Mouse (Mus musculus): ENCODE measurements around the gene Zbtb4. TPM values are rescaled to one million over a fixed set of nuclear protein-coding genes. Genes with fewer than 3 reads are reported as not detected.

The Zbtb4 gene
- polyA plus RNA-seq, 1 experiment from 2014 or later: 0.70 TPM

DNA sequence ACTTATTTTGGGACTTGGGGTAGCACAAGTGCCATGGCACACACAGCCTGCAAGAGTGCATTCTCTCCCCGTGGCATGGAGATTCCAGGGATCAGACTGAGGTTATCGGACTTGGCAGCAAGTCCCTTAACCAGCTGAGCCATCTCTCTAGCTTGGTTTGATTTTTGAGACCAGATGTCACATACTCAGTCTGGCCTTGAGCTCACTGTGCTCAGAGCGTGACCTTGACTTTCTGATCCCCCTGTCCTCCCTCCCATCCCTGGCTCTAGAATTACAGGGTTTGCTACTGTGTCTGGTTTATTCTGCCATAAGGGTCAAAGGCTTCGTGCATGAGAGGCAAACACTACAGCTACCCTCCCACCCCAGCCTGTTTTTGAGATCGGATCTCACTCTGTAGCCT is 23.7 kb downstream of the Zbtb4 start:
- Histone ChIP-seq H3K4me3 (no peak overlapping the region), H3K9me3 (replicated peaks) (no peaks in the 10 kb centered on the region), H3K4me2 (no peak overlapping the region), H3K9ac (no peak overlapping the region), H3K36me3 (no peaks in the 10 kb centered on the region), H3K4me1 (peaks cover 10% of the 10 kb centered on the region), H3K27me3 (replicated peaks) (peaks cover 23% of the 10 kb centered on the region), H3K27ac (no peak overlapping the region)
- 55% methylated on average over 5 of the region's 5 CpGs for WGBS (ENCODE audit: insufficient replicate concordance)
- ATAC-seq: no peak

DNA sequence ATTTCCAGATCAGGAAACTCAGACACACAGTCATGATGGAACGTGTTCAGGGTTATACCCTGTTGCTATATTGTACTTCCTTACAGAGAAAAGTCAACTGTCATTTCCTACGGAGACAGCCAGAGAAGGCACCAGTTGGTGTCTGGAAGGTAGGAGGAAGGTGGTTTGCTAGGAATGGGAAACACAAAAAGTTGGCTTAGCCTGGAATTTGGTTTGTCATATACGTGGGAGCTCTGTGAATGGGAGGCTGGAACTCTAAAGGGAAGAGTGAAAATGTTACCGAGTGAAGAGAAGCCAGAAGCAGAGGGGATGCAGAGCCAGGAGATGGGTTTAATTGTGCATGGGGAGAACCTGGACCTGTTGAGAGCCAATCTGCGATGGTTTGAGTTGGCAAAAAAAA is 25.7 kb downstream of the Zbtb4 start:
- Histone ChIP-seq H3K27me3 (replicated peaks) (peaks cover 31% of the 10 kb centered on the region), H3K4me2 (no peak overlapping the region)

DNA sequence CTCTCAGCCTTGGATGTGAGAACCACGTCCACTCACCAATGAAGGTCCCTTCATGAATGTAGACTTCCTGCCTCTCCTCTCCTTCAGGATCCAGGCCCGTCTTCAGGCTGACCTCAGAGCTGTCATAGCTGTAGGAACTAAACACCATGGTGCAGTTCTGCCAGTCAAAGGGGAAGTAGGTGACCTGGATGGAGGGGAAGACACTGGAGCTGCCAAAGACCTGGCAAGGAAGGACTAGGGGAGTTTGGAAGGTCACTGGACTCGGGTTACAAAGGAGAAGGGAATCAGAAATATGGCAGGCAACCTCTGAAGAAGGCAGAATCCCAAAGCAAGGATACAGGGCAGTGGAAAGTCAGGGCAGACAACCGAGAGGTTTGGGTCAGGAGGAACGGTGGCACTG is 27.7 kb downstream of the Zbtb4 start:
- H3K9me3 ChIP-seq (replicated peaks): no peaks in the 10 kb centered on the region
- H3K4me2 ChIP-seq: no peak overlapping the region
- H3K27me3 ChIP-seq (replicated peaks): peaks cover 51% of the 10 kb centered on the region
- H3K4me1 ChIP-seq: peaks cover 14% of the 10 kb centered on the region
- H3K4me3 ChIP-seq: no peak overlapping the region
- H3K36me3 ChIP-seq: no peaks in the 10 kb centered on the region
- H3K27ac ChIP-seq: no peak overlapping the region
- WGBS (ENCODE audit: insufficient replicate concordance): 40% methylated on average over 5 of the region's 5 CpGs
- ATAC-seq: no peak
- no peak overlapping the region for H3K9ac ChIP-seq

More for the DNA sequence above, 25.7 kb downstream of the Zbtb4 start:
- H3K9me3 ChIP-seq (replicated peaks): no peaks in the 10 kb centered on the region
- no peak overlapping the region for H3K9ac ChIP-seq
- WGBS (ENCODE audit: insufficient replicate concordance): 51% methylated on average over 5 of the region's 5 CpGs
- no peak overlapping the region for H3K4me3 ChIP-seq
- peaks cover 14% of the 10 kb centered on the region for H3K4me1 ChIP-seq
- ATAC-seq: no peak
- H3K36me3 ChIP-seq: no peaks in the 10 kb centered on the region
- no peak overlapping the region for H3K27ac ChIP-seq

DNA sequence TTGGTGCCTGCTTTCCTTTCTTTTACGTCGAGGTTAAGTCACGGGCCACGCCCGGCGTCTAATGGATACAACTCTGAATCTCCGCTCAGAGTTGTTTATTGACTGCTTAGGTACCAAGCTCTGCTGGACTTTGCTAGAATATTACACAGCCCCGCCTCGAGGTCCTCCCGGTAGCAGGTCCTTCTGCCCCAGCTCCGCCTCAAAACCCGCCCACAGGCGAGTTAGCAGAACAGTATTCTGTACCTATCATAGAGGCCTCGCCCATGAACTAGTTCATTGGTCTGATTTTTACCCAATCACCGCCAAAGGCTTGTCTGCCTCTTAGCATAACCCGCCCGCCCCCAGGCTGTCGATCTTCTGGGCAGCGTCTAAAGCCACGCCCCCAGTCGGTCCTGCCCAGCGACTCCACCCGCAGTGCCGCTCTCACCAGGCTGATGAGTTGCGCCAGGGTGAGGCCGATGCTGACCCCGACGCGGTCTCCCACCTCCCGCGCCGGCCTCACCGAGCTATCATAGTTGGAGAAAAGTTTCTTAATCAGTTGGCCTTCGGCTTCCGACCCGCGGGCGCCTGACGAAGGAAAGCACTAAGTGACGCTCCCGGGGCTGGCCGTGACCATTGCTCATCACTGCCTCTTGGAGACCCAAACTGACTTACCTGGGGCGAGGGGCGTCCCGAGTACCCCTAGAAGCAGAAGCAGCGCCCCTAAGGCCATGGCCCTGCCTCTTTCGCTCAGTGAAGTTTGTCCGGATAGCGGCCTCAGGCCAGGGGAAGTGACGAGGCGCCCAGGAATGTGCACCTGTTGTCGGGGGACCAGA is 29.7 kb downstream of the Zbtb4 start, which contains the start of gene Chrnb1:
Gene Chrnb1 (minus strand): TSS at position 776 of the 815 bp plus-strand sequence.
- Histone ChIP-seq H3K4me2 (peak within 1 kb of the TSS; percentile 88), H3K9ac (peak within 1 kb of the TSS; percentile 64), H3K4me1 (peaks cover 20% of the 10 kb centered on the region), H3K27me3 (replicated peaks) (peaks cover 70% of the 10 kb centered on the region), H3K27ac (no peak within 1 kb of the TSS), H3K9me3 (replicated peaks) (no peaks in the 10 kb centered on the region), H3K36me3 (no peaks in the 10 kb centered on the region), H3K4me3 (peak within 1 kb of the TSS; percentile 54)
- peak; percentile 99 for ATAC-seq
- 2% methylated on average over 52 of the region's 52 CpGs for WGBS (ENCODE audit: insufficient replicate concordance)

DNA sequence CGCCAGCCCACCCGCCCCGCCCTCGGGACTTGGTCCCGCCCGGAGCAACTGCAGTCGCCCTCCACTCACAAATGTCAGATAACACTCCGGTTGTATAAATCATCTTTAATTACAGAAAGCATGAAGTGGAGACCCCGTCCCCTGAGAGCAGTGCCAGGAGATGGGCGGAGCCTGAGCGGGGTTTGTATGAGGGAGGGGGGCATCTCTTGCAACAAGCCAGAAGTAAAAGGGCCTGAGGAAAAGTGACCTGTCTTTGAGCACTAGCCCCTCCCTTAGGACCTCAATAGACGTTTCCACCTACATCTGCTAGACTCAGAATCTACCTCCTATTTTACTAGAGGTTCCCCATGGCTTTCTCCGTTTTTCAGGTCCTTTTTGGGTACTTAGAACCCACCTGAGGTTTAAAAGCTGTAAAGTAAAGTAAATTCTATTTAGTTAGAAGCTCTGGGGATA is 30.3 kb downstream of the Zbtb4 start:
- peaks cover 77% of the 10 kb centered on the region for H3K27me3 ChIP-seq (replicated peaks)
- H3K27ac ChIP-seq: no peak overlapping the region
- no peaks in the 10 kb centered on the region for H3K9me3 ChIP-seq (replicated peaks)
- peak overlapping the region; percentile 54 for H3K4me3 ChIP-seq
- H3K36me3 ChIP-seq: no peaks in the 10 kb centered on the region
- peak overlapping the region; percentile 64 for H3K9ac ChIP-seq
- 4% methylated on average over 13 of the region's 13 CpGs for whole genome bisulfite sequencing (ENCODE audit: insufficient replicate concordance)
- peak overlapping the region; percentile 88 for H3K4me2 ChIP-seq
- no peak for ATAC-seq
- H3K4me1 ChIP-seq: peaks cover 27% of the 10 kb centered on the region

DNA sequence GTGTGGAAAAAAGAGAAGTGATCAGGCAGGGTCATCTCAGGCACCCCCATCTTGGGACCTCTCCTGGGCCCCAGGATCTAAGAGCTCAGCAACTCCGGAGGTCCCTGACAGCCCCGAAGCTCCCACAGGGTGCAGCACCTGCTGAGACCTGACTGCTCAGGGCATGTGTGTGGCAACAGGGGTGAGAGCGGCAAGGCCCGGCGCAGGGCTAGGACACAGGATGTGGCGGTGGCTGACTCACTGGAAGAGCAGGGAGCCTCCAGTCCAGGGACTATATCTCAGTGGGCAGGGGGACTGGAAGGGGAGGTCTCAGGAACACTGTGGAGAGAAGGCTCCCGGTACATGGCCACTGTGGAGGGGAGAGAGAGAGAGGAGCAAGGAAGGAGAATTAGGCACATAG is 32.2 kb downstream of the Zbtb4 start:
- no peak overlapping the region for H3K27ac ChIP-seq
- H3K4me2 ChIP-seq: no peak overlapping the region
- no peaks in the 10 kb centered on the region for H3K36me3 ChIP-seq
- H3K9me3 ChIP-seq (replicated peaks): no peaks in the 10 kb centered on the region
- no peak overlapping the region for H3K9ac ChIP-seq
- WGBS (ENCODE audit: insufficient replicate concordance): 62% methylated on average over 7 of the region's 7 CpGs
- no peak overlapping the region for H3K4me3 ChIP-seq
- no peak for ATAC-seq
- H3K4me1 ChIP-seq: peaks cover 45% of the 10 kb centered on the region
- peaks cover 86% of the 10 kb centered on the region for H3K27me3 ChIP-seq (replicated peaks)

DNA sequence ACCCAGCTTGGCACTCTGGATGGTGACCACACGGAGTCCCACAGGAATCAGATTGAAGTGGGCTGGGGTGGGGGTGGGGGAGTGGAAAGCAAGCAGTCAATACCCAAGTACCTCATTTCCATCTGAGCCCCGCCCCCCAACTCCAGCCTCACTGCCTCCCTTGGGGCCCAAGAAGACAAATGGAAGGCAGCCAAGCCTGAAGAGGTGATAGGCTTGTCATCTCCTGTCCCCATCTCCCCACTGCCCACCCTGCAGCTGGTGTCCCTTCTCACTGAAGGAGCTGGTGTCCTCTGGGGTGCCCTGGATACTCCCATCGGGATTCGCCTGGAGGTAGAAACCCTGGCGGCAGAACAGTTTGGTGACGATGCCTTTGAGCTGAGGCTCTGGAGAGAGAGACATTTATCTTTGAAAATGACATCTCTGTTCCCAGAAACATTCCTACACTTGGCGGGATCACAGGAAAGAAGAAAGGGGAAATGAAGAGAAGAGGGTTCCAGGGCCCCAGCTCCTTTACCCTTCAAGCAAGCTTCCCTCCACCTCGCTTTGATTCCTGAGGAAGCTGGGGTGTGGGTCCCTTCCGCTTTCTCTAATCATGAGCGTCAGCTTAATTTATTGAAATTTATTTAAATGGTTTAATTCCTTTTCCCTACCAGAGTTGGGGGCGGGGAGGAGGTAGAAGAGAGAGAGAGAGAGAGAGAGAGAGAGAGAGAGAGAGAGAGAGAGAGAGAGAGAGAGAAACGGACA is 33.9 kb downstream of the Zbtb4 start:
- H3K9ac ChIP-seq: no peak overlapping the region
- 35% methylated on average over 12 of the region's 12 CpGs for WGBS (ENCODE audit: insufficient replicate concordance)
- no peak overlapping the region for H3K4me3 ChIP-seq
- H3K27ac ChIP-seq: no peak overlapping the region
- no peaks in the 10 kb centered on the region for H3K36me3 ChIP-seq
- no peak for ATAC-seq
- H3K9me3 ChIP-seq (replicated peaks): no peaks in the 10 kb centered on the region
- peaks cover 61% of the 10 kb centered on the region for H3K4me1 ChIP-seq
- peak overlapping the region; percentile 64 for H3K4me2 ChIP-seq
- H3K27me3 ChIP-seq (replicated peaks): peaks cover 89% of the 10 kb centered on the region

DNA sequence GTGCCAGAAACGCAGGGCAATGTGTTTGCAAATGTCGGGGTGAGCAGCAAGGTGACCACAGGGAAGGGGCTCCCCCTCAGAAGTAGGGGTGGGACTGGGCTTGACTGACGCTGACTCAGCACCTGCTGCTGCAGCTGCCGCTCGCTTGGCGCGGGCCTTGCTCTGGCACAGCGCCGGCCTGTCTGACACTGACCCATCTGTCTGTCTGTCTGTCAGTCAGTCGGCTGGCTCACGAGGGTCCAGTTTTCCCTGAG is 34.4 kb downstream of the Zbtb4 start:
- ATAC-seq: no peak
- no peak overlapping the region for H3K27ac ChIP-seq
- peaks cover 94% of the 10 kb centered on the region for H3K27me3 ChIP-seq (replicated peaks)
- peaks cover 62% of the 10 kb centered on the region for H3K4me1 ChIP-seq
- no peak overlapping the region for H3K9ac ChIP-seq
- WGBS (ENCODE audit: insufficient replicate concordance): 5% methylated on average over 11 of the region's 11 CpGs
- no peaks in the 10 kb centered on the region for H3K36me3 ChIP-seq
- H3K4me2 ChIP-seq: peak overlapping the region; percentile 64
- no peaks in the 10 kb centered on the region for H3K9me3 ChIP-seq (replicated peaks)
- peak overlapping the region; percentile 44 for H3K4me3 ChIP-seq

DNA sequence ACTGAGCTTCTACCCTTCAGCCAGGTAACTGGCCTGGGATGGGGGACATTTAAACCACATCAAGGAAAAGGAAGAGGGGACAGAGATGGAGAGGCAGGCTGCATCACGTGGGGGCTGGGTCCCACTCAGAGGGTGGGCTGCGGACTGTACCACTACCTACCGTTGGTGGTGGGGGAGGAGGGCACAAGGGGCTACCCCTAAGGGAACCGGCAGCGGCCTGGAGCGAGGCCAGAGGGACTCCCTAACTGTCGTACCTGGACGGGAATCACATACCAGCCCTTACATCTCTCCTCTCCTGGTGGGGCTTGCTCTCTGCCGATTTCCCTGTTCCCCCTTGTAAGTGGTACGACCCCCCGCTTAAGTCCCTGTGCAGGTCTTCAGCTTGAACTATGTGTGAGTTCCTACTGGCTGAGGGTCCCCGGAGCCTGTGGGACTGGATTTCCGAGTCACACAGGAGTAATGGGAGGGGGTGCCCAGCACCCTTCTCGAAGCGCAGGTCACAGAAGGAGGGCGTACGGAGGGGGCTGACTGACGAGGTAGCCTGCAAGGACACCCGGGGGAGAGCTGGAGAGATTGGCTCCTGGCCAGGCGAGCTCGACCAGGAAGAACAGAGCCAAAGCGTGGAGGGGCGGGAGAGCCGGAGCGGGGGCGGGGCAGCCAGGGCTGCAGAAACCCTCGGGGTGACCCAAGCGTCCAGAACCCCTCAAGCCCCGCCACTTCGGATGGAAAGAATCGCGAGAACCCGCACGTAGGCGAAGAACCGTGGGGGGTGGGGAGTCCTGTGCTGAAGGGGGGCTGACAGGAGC is 34.9 kb downstream of the Zbtb4 start:
- Histone ChIP-seq H3K4me2 (peak overlapping the region; percentile 64), H3K9me3 (replicated peaks) (no peaks in the 10 kb centered on the region), H3K4me3 (peak overlapping the region; percentile 44), H3K27me3 (replicated peaks) (peaks cover 99% of the 10 kb centered on the region), H3K9ac (peak overlapping the region; percentile 35; the same call in 1 of the 2 replicates), H3K36me3 (no peaks in the 10 kb centered on the region), H3K4me1 (peaks cover 60% of the 10 kb centered on the region), H3K27ac (no peak overlapping the region)
- under 1% methylated on average over 36 of the region's 36 CpGs for WGBS (ENCODE audit: insufficient replicate concordance)
- no peak for ATAC-seq

DNA sequence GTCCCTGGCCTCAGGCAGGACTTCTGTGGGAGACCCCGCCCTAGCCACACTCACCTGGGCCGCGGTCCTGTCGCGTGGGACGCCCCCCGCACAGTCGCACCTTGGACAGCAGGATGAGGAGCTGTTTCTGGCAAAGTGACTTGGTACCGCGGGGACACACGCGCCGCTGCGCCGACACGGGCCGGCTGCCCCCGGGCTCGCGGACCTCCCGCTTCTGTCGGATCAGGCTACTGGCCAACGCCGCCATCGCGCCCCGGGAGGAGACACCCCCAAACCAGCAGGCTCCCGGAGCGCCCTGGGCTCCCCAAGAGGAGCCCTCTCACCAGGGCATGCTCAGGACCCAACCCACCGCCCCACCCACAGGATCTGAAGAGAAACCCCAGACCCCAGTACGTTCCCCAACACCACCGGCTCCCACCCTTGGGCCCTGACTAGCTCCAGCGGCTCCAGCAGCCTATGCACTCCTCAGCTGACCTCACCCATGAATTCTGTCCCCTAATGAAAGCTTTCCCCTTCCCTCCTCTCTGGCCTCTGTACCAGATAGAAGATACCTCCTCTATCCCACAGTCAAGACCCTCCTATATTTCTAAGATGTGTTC is 35.8 kb downstream of the Zbtb4 start, which contains the start of gene Fgf11:
Gene Fgf11 (minus strand): TSS at position 479 of the 599 bp plus-strand sequence.
- H3K9ac ChIP-seq: peak within 1 kb of the TSS; percentile 57
- no peak within 1 kb of the TSS for H3K27ac ChIP-seq
- WGBS (ENCODE audit: insufficient replicate concordance): 4% methylated on average over 33 of the region's 33 CpGs
- H3K4me3 ChIP-seq: peak within 1 kb of the TSS; percentile 57
- H3K36me3 ChIP-seq: no peaks in the 10 kb centered on the region
- H3K27me3 ChIP-seq (replicated peaks): peaks cover 100% of the 10 kb centered on the region
- 0 out of 2 replicates have a peak, but pooled peaks cover 3% of the 10 kb centered on the region for H3K9me3 ChIP-seq (replicated peaks)
- H3K4me2 ChIP-seq: peak within 1 kb of the TSS; percentile 70
- peaks cover 53% of the 10 kb centered on the region for H3K4me1 ChIP-seq
- no peak for ATAC-seq

DNA sequence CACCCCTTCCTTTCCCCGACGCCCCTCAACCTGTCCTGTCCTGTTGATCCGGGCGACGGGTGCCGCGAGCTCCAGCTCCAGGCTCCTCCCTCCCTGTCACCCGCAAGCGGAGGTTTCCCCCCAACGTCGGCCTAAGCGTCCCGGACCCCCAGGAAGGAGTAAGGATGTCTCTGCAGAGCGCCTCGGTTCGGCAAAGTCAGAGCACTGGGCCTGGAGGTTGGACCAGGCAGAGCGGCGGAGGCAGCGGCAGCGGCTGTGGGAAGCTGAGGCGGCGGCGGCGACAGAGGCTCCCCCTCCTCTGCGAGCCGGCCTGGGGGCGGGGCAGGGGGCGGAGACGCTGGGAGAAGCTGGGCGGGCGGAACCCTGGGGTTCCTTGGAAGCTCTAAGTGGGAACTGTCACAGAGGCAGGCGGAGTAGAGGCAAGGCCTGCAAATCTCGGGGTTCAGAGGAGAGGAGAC is 37.0 kb downstream of the Zbtb4 start:
- Histone ChIP-seq H3K27me3 (replicated peaks) (peaks cover 100% of the 10 kb centered on the region), H3K36me3 (no peaks in the 10 kb centered on the region), H3K4me3 (peak overlapping the region; percentile 57), H3K4me2 (peak overlapping the region; percentile 70), H3K27ac (no peak overlapping the region), H3K9me3 (replicated peaks) (0 out of 2 replicates have a peak, but pooled peaks cover 5% of the 10 kb centered on the region), H3K4me1 (peaks cover 53% of the 10 kb centered on the region), H3K9ac (peak overlapping the region; percentile 57)
- under 1% methylated on average over 33 of the region's 33 CpGs for WGBS (ENCODE audit: insufficient replicate concordance)
- ATAC-seq: 0 out of 2 replicates have a peak, but pooled peaks have one; percentile 33
